Mouse (Mus musculus): Measurements from ENCODE around the gene Dpm2.

Dpm2 gene

GRCm38 (mm10) chr2:32570698-32571494 is at the start of gene Dpm2:
Gene Dpm2, plus strand, starts transcription at chr2:32570858.
- DNase-seq (ENCODE audit: low spot score): peak; percentile 78

- no peak for DNase-seq (ENCODE audit: low spot score)
These were observed 46.1 kb upstream of the Dpm2 start for GRCm38 (mm10) chr2:32524536-32525031.

GRCm38 (mm10) chr2:32525816-32526215 is 44.8 kb upstream of the Dpm2 start:
- DNase-seq (ENCODE audit: low spot score): no peak

- no peak for DNase-seq (ENCODE audit: low spot score)
These were observed 43.1 kb upstream of the Dpm2 start for GRCm38 (mm10) chr2:32527468-32527966.

GRCm38 (mm10) chr2:32528326-32528725 is 42.3 kb upstream of the Dpm2 start:
- DNase-seq (ENCODE audit: low spot score): no peak

- DNase-seq (ENCODE audit: low spot score): no peak
These were observed 40.2 kb upstream of the Dpm2 start for GRCm38 (mm10) chr2:32530479-32530878.

- no peak for DNase-seq (ENCODE audit: low spot score)
These were observed 37.5 kb upstream of the Dpm2 start for GRCm38 (mm10) chr2:32533163-32533562.

GRCm38 (mm10) chr2:32534061-32534732 is 36.5 kb upstream of the Dpm2 start:
- DNase-seq (ENCODE audit: low spot score): peak; percentile 38

GRCm38 (mm10) chr2:32534733-32535471 is 35.8 kb upstream of the Dpm2 start, which contains the start of gene Fam102a:
Gene Fam102a, plus strand, starts transcription at chr2:32535332.
- peak; percentile 97 for DNase-seq (ENCODE audit: low spot score)

GRCm38 (mm10) chr2:32535501-32535991 is 35.1 kb upstream of the Dpm2 start:
- DNase-seq (ENCODE audit: low spot score): peak; percentile 65

- DNase-seq (ENCODE audit: low spot score): no peak
These were observed 34.5 kb upstream of the Dpm2 start for GRCm38 (mm10) chr2:32536086-32536633.

GRCm38 (mm10) chr2:32536634-32537359 is 33.9 kb upstream of the Dpm2 start:
- DNase-seq (ENCODE audit: low spot score): peak; percentile 31

- DNase-seq (ENCODE audit: low spot score): no peak
These were observed 33.2 kb upstream of the Dpm2 start for GRCm38 (mm10) chr2:32537360-32537905.

GRCm38 (mm10) chr2:32537941-32538340 is 32.7 kb upstream of the Dpm2 start:
- DNase-seq (ENCODE audit: low spot score): no peak

- DNase-seq (ENCODE audit: low spot score): no peak
These were observed 32.2 kb upstream of the Dpm2 start for GRCm38 (mm10) chr2:32538461-32538860.

- no peak for DNase-seq (ENCODE audit: low spot score)
These were observed 31.1 kb upstream of the Dpm2 start for GRCm38 (mm10) chr2:32539452-32539981.

- DNase-seq (ENCODE audit: low spot score): no peak
These were observed 29.2 kb upstream of the Dpm2 start for GRCm38 (mm10) chr2:32541333-32541908.

- DNase-seq (ENCODE audit: low spot score): no peak
These were observed 28.6 kb upstream of the Dpm2 start for GRCm38 (mm10) chr2:32541986-32542573.

GRCm38 (mm10) chr2:32543031-32543449 is 27.6 kb upstream of the Dpm2 start:
- no peak for DNase-seq (ENCODE audit: low spot score)

GRCm38 (mm10) chr2:32546951-32547350 is 23.7 kb upstream of the Dpm2 start:
- DNase-seq (ENCODE audit: low spot score): no peak
